Mouse (Mus musculus): ENCODE results near the gene Serpina16.

Gene Serpina16

DNA sequence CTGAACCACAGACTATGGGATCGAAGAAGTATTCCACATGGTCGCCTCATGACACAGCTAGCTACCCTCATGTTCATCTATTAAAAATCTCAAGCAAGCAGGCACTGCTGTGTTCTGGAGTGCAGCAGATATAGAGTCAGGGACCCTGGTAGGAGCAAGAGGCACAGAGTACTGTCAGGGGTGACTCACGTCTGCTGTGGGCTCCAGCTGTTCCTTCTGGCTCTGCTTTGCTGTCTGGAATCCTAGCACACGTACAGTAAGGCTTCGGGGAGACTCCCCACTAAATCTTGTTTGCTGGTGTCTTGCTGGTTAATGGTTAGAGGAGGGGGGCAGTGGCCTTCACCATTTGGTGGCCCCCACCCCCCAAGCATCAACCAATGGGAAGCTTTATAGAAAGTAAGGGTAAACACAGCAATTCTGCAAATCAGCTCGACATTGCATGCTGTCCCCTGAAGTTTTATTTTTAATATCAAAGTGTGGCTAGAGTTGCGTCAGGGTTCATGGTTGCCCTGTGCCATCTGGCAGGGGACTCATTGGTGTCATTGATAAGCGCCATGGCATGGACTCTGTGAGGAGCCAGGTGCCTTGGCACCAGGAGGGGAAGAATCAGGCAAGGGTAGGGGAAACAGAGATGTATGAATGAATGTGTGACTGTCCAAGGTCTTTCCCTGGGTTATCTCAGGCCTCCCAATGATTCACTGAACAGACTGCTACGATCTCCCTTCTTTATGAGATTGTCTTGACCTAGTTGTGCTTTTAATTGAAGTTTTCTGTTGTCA, 18.9 kb downstream of the Serpina16 start, which contains the start of gene Serpina6:
TSS of gene Serpina6 (minus strand) at position 365 of the 779 bp plus-strand sequence.
- DNase-seq (ENCODE audit: low spot score), result no peak

DNA sequence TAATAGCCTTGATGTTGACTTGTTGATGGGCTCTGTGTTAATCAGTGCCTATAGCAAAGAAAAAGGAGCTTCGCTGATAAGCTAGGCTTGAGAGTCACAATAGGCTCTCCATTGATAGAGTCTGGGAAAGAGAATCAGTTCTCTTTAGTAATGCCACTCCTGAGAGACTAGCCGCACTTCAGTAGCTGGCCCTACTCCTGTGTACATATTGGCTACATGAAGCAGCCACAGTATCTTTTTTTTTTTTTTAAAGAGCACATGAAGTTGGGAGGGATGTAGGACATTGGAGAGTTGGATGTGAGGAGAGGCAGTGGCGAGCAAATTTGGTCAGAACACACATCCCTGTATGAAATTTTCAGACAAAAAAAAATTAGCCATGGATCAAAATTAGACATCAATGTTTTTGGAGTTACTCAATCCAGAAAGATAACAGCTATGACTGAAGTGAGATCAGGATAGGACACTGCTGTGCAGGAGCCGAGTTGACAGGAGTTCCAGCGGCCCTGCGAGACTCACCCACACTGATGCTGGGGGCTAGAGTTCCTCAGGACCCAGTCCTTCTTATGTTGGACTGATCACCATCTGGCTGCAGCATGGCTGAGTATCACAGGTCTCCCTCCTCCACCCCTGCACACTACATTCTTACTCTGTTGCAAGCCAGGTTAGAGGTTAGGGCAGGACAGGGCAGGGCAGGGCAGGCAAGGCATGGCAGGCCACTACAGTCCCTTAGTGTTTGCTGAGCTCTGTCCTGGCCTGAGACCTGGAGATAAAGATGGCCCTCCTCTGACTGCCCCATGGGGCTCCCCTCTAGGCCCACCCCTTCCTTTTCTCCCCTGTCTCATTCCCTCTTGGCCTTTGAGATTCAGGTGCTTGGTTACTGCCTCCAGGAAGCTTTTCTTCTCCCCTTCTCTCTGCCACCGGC, 20.6 kb downstream of the Serpina16 start:
- no peak for DNase-seq (ENCODE audit: low spot score)

DNA sequence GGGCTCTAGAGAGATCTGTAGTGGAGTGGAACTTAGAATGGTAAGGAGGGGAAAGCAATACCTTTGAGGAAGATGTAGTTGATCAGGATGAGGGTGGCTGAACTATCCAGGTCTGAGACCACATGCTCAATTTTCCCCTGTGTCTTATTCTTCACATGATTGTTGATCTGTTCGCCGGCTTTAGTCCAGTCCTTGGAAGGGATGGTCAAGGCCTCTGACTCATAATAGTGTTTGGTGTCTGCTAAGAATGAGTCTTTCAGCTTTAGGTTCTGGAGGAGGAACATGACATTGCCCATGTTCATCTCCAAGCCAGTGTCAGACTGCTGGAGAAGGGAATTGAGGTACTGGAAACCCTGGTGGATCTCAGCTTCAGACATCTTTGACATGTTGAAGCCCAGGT, 22.1 kb downstream of the Serpina16 start:
- DNase-seq (ENCODE audit: low spot score), result no peak

DNA sequence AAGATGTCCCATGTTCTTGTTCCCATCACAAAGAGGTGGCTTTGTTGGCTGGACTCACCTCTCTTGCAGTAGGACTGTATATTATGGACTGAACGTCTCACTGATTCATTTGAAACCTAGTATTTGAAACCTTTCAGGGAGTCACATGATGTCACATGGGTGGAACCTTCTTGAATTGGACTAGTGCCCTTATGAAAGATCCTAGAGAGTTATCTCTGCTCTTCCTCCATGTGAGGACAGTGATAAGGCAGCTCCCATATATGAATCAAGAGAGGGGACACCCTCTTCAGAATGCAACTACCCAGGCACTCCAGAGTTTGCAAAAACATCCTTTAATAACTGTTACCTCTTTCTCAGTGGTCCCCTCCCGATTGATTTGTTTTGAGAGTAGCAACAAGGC, 29.6 kb downstream of the Serpina16 start:
- DNase-seq (ENCODE audit: low spot score), result no peak

DNA sequence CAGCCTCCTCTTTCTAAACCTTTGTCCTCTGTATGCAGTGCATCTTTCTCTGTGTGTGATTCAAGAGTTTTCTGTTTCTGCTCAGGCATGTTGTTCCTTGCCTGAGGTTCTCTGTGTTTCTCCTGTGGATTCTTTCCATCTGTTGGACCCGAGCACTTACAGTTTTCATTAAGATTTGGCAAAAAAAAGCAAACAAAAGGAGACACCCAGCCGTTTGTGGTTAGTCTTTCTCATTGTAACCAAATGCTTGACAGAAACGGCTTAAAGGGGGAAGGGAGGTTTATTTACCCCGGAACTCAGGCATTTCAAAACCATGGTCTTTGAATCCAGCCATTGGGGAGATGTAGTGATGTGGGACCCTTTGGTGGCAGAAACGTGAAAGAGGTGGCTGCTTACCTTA, 31.3 kb downstream of the Serpina16 start:
- no peak for DNase-seq (ENCODE audit: low spot score)

DNA sequence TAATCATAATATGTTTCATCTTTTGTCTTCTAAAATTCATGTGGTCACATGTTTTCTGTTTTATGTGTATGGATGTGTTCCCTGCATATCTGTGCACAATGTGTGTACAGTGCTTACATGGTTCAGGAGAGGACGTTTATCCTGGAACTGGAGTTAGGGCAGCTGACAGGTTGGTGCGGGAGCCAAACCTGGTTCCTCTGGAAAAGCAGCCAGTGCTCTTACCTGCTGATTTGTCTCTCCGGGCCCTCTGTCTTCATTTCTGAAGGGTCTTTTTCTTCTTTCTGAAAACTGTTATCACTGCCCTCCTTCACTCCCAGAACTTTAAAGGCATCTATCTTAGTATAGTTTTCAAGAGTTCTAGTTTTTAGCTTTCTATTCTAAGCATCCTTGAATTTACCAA, 32.1 kb downstream of the Serpina16 start:
- DNase-seq (ENCODE audit: low spot score), result no peak

DNA sequence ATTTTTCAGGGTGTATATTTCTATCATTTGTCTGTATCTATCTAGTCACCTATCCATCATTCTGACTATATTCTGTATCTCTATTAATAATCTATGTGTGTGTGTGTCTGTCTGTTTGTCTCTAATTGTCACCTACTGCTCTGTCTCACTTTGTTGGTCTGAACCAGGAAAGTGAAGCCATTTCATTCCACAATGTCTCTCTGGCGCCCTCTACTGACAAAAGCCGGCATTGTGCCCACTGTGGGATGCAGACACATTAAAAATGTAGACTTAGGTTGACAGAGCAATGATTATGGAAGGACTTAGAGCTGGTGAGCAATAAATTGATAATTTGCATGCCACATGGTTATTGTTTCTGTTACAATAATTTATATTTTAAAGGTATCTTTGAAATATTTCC, 32.6 kb downstream of the Serpina16 start:
- peak; percentile 86 for DNase-seq (ENCODE audit: low spot score)

DNA sequence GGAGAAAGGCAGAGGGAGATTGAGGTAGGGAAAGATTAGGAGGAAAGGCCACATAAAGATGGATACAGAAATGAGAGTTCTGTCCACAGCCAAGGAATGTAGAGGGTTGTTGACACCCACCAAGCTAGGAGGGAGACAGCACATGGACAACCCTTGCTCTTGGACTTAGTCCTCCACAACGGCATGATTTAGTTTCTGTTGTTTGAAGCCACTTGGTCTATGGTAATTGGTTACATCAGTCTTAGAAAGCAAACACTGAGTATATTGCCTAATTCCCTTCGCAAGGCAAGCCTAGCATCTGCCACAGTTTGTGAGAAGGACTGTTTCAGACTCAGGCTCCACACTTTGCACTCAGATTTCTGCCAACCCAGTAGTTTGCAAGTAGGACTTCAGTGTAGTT, 40.1 kb downstream of the Serpina16 start:
- no peak for DNase-seq (ENCODE audit: low spot score)

DNA sequence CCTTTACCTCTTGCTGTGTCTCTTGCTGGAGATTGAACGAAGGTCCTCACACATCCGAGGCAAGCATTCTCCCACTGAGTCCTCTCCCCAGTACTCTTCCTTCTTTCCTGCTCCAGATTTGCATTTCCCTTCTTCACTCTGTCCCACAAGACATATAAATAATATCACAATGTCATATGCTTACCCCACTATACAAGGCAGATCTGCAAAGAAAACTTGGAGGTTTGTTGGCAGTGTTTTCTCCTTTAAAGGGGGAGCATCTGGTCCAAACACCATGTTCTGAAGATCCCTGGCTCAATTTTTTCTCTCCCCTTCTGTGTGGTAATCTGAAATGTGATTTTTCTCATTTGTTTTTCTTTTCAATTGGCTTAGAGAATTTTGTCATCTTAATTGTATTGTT, 41.5 kb downstream of the Serpina16 start:
- DNase-seq (ENCODE audit: low spot score), result no peak

DNA sequence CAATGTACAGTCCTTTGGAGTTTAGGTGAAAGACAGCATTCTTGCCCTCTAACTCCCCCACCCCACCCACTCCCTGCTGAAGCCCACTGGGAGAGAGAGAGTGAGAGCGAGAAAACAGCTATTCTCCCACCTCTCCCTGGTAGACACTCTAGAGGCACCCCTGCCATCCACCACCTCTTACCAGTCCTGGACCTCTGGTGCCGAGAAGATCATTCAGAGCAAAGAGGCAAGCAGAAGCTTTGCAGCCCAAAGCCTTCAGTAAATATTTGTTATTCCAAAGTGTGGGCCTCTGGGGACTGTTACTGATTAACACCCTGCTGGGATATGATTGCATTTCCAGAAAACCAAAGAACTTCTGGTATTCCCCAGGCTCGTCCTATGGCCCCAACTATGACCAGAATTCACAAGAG, 44.7 kb downstream of the Serpina16 start, which contains the start of gene Serpina10:
TSS of gene Serpina10 (minus strand) at position 242 of the 410 bp plus-strand sequence.
- no peak for DNase-seq (ENCODE audit: low spot score)
